Mouse (Mus musculus) gastrocnemius, postnatal 14 days (tissue): ENCODE measurements around the gene Myo3b. TPM values are rescaled to one million over a fixed set of nuclear protein-coding genes. Genes with fewer than 3 reads are reported as not detected.

Source experiments
- DNase-seq: peaks from one replicate; pipeline ENCODE4 v3.0.0; 2021; ENCODE audit warnings: mixed read lengths
- intact Hi-C: fragments of 180-260 bp; cut with DNase I; formaldehyde crosslinking; loops from one replicate; pipeline ENCODE4 v1.15.1; 2025; ENCODE audit warnings: low total_unique reads
- total RNA-seq, 2 experiments: library from RNA; stranded (reverse); gene quantifications; 2 replicates each; pipeline ENCODE4 v1.2.3; 2021

The Myo3b gene
- total RNA-seq, 2 experiments from 2014 or later: not detected

GRCm38 (mm10) chr2:70397734-70398276 is 358.9 kb downstream of the Myo3b start:
- no peak for DNase-seq
- intact Hi-C loops: no loop called here

- peak; percentile 6 for DNase-seq
- intact Hi-C loops: no loop called here
These were observed 360.7 kb downstream of the Myo3b start for GRCm38 (mm10) chr2:70399441-70400115.

- no peak for DNase-seq
- intact Hi-C loops: no loop called here
These were observed 361.4 kb downstream of the Myo3b start for GRCm38 (mm10) chr2:70400321-70400720.

GRCm38 (mm10) chr2:70404301-70404700 is 365.4 kb downstream of the Myo3b start:
- intact Hi-C loops: no loop called here
- no peak for DNase-seq

GRCm38 (mm10) chr2:70406846-70407245 is 367.9 kb downstream of the Myo3b start:
- intact Hi-C loops: no loop called here
- DNase-seq: no peak

- intact Hi-C loops: no loop called here
- no peak for DNase-seq
These were observed 368.8 kb downstream of the Myo3b start for GRCm38 (mm10) chr2:70407729-70408128.

GRCm38 (mm10) chr2:70410298-70410885 is 371.5 kb downstream of the Myo3b start:
- peak; percentile 29 for DNase-seq
- intact Hi-C loops: no loop called here

GRCm38 (mm10) chr2:70412315-70412714 is 373.4 kb downstream of the Myo3b start:
- intact Hi-C loops: no loop called here
- DNase-seq: no peak

GRCm38 (mm10) chr2:70414386-70414785 is 375.5 kb downstream of the Myo3b start:
- no peak for DNase-seq
- intact Hi-C loops: no loop called here

- DNase-seq: no peak
- intact Hi-C loops: no loop called here
These were observed 376.6 kb downstream of the Myo3b start for GRCm38 (mm10) chr2:70415521-70415920.

GRCm38 (mm10) chr2:70419336-70419735 is 380.4 kb downstream of the Myo3b start:
- no peak for DNase-seq
- intact Hi-C loops: no loop called here

GRCm38 (mm10) chr2:70421144-70421874 is 382.4 kb downstream of the Myo3b start:
- intact Hi-C loops: no loop called here
- no peak for DNase-seq

- DNase-seq: no peak
- intact Hi-C loops: no loop called here
These were observed 386.7 kb downstream of the Myo3b start for GRCm38 (mm10) chr2:70425611-70426010.

- DNase-seq: no peak
- intact Hi-C loops: no loop called here
These were observed 404.1 kb downstream of the Myo3b start for GRCm38 (mm10) chr2:70443035-70443434.

- intact Hi-C loops: no loop called here
These were observed 405.2 kb downstream of the Myo3b start for GRCm38 (mm10) chr2:70444141-70444540.

GRCm38 (mm10) chr2:70456205-70456604 is 417.3 kb downstream of the Myo3b start:
- intact Hi-C loops: no loop called here
- DNase-seq: no peak

More at GRCm38 (mm10) chr2:70444141-70444540, 405.2 kb downstream of the Myo3b start:
- no peak for DNase-seq

GRCm38 (mm10) chr2:70463606-70464005 is 424.7 kb downstream of the Myo3b start:
- intact Hi-C loops: no loop called here
- DNase-seq: no peak

- intact Hi-C loops: no loop called here
- DNase-seq: no peak
These were observed 432.2 kb downstream of the Myo3b start for GRCm38 (mm10) chr2:70471136-70471535.

GRCm38 (mm10) chr2:70471861-70472620 is 433.1 kb downstream of the Myo3b start:
- intact Hi-C loops: no loop called here
- DNase-seq: peak; percentile 7
